In the genomic region with DNA sequence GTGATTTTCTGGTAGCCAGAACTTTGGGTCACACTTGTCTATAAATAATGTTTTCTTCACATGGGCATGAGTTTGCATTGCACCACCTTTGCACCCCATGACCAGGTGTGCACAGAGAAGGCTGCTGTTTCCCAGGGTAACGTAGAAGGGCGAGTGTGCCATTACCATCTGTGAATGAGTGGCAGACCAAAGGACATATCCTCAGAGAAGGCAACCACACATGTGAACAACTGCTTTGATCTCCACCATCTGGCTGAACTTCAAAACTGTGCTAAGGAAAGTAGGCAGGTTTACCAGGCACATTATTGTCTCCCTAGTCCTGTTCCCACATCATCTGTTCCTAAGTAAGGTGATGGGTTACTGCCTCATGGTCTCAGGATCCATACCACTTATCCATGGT, we compare ENCODE assay signal across 13 mouse cellular contexts.
"Had no signal": no experiment of that assay in that cellular context is flagged by ENCODE, and none has a peak within 500 bp of the region (broad histone marks: within the 10 kb centered on the region; RNA-seq: fewer than 3 reads in every experiment).

No protein-coding gene starts in this region.

- H3K4me3 ChIP-seq: limb, embryonic 15.5 days; liver, embryonic 12.5 days; lung, embryonic 15.5 days; midbrain, embryonic 12.5 days had no signal

- H3K4me2 ChIP-seq: limb, embryonic 15.5 days; liver, embryonic 12.5 days; lung, embryonic 15.5 days; midbrain, embryonic 12.5 days had no signal

- H3K4me1 ChIP-seq: limb, embryonic 15.5 days; liver, embryonic 12.5 days; lung, embryonic 15.5 days; midbrain, embryonic 12.5 days had no signal

- ATAC-seq: liver, embryonic 12.5 days; midbrain, embryonic 16.5 days had no signal

- H3K36me3 ChIP-seq: limb, embryonic 15.5 days; lung, embryonic 15.5 days; midbrain, embryonic 12.5 days had no signal

- DNase-seq: kidney, adult 11 months; kidney, adult 9 months; kidney, postnatal 4 days; layer of hippocampus, postnatal 36 days; lung, postnatal 14 days; right cerebral cortex, postnatal 14 days had no signal

- H3K27me3 ChIP-seq: limb, embryonic 15.5 days; liver, embryonic 12.5 days; lung, embryonic 15.5 days; midbrain, embryonic 12.5 days had no signal

- H3K9me3 ChIP-seq: limb, embryonic 15.5 days; liver, embryonic 12.5 days; lung, embryonic 15.5 days; midbrain, embryonic 12.5 days had no signal

- H3K27ac ChIP-seq: kidney, postnatal 0 days; limb, embryonic 15.5 days; liver, embryonic 12.5 days; lung, embryonic 15.5 days; macrophage; midbrain, embryonic 12.5 days had no signal

- H3K9ac ChIP-seq: limb, embryonic 15.5 days; liver, embryonic 12.5 days; lung, embryonic 15.5 days; midbrain, embryonic 12.5 days had no signal
